Mouse (Mus musculus) right cerebral cortex, postnatal 14 days (tissue): ENCODE measurements around the gene Fxyd1.

ENCODE experiments used
- DNase-seq: peaks from one replicate; pipeline ENCODE4 v3.0.0; 2022

Fxyd1 gene

GRCm38 (mm10) chr7:31008175-31008574 lies 48.8 kb downstream of the Fxyd1 start:
- DNase-seq, result no peak

- no peak for DNase-seq
Observed at GRCm38 (mm10) chr7:31007775-31008174, 49.2 kb downstream of the Fxyd1 start.

DNA sequence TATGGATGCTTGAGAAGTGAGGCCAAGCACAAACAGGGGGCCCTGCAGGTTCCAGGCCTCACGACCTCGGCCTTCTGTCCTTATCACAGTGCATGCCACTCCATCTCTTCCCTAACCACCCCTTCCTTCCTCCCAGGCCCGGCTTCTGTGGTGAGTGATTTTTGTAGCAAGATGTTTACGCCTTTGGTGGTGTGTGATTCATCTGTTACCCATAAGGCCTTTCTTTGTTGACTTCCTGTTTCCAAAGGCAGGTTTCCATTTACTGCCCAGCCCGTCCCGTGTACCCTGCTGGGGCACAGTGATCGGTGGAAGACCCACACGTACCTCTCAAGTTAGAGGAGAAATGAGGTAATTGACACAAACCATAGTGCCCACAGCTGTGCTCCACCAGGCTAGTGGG lies 54.3 kb downstream of the Fxyd1 start:
- DNase-seq, result no peak
